Mouse (Mus musculus) gastrocnemius, postnatal 25 days (tissue): Measurements from ENCODE around the gene Abcc6. TPM values are rescaled to one million over a fixed set of nuclear protein-coding genes. Genes with fewer than 3 reads are reported as not detected.

Experiments
- DNase-seq: peaks from one replicate; pipeline ENCODE4 v3.0.0; 2022
- long read RNA-seq, 2 experiments: library from polyadenylated mRNA; stranded (forward); transcript quantifications; one replicate each; pipeline ENCODE4 v2.0.0; 2021
- total RNA-seq, 2 experiments: library from RNA; stranded (reverse); gene quantifications; 1 replicate in 1 of 2; 2 replicates in 1 of 2; pipeline ENCODE4 v1.2.3; 2021

Gene Abcc6
- not detected for total RNA-seq
- long read RNA-seq, experiment 1: 0 reads
- long read RNA-seq, experiment 2: 0 reads

GRCm38 (mm10) chr7:46030145-46030488, at the start of gene Abcc6:
Gene Abcc6 (minus strand): TSS chr7:46030302.
- DNase-seq: no peak

- no peak for DNase-seq
Observed at GRCm38 (mm10) chr7:46077675-46078074, 47.6 kb upstream of the Abcc6 start.

DNA sequence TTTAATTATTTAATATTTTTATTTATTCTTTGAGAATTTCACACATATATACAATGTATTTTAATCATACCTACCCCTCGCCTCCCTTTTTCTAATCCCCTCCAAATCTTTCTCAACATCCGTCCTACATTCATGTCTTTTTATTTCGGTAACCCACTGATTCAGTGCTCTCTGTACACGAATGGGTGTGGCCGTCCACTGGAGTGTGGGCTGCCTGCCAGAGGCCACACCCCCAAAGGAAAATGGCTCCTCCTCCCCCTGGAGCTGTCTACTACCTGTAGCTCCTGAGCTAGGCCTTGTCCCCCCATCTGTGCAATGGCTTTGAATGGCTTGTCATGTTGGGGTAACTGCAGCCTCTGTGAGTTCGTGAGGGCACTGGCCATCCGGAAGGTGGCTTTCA, 46.7 kb upstream of the Abcc6 start:
- no peak for DNase-seq

DNA sequence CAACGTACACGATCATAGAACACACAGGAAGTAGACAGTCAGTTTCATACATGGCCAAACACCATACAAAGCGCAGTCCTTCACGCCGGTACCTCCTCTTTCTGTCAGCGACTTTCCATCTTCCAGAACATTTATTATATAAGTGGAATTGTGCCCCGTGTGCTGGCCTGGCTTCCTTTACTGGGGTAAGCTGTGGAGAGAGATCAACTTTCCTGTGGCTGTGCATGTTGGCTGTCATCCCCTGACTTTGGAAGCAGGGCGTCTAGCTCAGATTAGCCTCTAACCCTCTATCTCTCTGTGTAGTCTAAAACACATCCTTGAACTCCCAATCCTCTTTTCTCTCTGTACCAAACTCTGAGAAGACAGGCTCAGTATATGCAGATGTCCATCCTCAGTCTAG, 38.7 kb upstream of the Abcc6 start:
- DNase-seq: peak; percentile 24

GRCm38 (mm10) chr7:46063296-46063695, 33.2 kb upstream of the Abcc6 start:
- DNase-seq: no peak

GRCm38 (mm10) chr7:46061614-46062013, 31.5 kb upstream of the Abcc6 start:
- DNase-seq: no peak

DNA sequence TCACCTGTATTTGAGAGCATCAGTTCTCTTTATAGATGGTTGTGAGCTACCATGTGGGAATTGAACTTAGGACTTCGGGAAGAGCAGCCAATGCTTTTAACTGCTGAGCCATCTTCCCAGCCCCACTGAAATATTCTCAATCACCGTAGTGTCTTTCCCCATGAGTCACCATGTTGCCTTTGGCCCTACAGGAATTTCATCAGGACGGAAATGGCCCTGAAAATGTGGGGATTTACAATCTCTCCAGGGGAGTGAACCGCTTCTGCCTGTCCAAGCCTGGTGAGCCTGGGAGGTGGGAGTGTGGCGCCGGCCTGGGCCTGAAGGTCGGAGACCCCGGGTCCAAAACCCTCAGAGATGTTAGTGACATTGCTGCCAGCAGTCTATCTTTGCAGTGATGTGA, 30.6 kb upstream of the Abcc6 start:
- no peak for DNase-seq

GRCm38 (mm10) chr7:46058882-46059281, 28.8 kb upstream of the Abcc6 start:
- no peak for DNase-seq

DNA sequence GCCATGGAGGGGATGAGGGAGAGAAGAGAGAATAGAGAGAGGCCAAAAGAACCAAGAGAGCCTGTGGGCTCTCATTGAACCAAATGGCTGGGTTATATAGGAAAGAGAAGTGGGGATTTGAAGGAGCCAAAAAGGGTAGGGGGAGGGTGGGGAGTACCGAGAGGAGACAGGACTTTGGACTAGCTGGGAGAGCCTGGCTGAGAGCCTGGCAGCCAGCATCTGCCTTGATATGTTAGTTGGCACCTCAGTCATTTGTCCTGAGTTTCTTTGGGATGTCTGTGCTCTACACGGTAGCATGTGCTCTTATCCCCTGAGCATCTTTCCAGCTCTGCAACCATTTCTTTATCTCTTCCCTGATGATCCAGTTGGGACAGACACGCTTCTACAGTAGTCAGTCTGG, 23.5 kb upstream of the Abcc6 start:
- no peak for DNase-seq

- DNase-seq: no peak
Observed at GRCm38 (mm10) chr7:46052161-46052821, 22.2 kb upstream of the Abcc6 start.

- DNase-seq: no peak
Observed at GRCm38 (mm10) chr7:46049981-46050380, 19.9 kb upstream of the Abcc6 start.

GRCm38 (mm10) chr7:46047873-46048562, 17.9 kb upstream of the Abcc6 start:
- no peak for DNase-seq

DNA sequence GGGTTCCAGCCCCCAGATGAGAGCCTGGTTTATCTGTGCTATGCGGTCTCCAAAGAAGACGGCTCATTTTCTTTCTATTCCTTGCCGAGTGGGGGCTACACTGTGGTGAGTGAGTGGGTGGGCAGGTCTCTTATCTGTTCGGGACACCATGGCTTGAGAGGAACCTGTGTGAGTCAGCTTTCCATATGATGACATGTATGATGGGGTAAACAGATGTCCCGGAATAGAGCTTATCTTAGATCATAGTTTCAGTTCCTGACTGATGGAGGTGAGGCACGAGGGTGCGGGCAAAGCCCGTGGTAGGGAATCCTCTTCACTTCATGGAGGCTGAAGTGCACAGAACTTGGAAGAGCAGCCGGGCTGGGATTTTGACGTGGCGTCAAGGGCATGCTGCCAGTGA, 15.8 kb upstream of the Abcc6 start:
- no peak for DNase-seq

DNA sequence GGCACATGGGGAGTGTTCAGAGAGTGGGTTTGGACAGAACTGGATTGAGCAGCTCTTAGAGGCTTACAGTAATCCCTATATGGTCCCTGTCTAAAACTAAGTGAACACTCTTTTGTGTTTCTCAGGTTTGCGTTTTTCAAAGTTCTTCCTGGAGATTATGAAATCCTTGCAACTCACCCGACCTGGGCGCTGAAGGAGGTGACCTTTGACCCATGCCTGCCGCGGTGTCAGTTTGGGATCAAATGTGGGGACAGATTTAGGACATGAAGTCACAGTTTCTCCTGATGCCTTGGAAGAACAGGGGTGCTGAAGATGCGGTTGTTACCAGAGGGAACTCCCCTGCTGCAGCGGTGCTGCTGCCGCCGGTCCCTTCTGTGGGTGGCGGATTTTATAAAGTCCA, 14.0 kb upstream of the Abcc6 start:
- no peak for DNase-seq

DNA sequence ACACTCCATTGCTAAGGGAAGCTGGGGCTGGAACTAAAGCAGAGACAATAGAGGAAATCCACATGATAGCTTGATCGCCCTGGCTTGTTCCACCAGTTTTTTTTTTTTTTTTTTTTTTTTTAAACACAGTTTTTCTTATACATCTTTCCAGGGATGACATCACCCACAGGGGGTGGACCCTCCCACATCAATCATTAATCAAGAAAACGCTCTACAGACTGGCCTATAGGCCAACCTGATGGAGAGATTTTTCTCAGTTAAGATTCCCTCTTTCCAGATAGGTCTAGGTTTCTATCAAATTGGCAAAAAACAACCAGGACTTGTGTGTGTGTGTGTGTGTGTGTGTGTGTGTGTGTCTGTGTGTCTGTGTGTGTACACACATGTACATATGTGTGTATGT, 9.8 kb upstream of the Abcc6 start:
- DNase-seq: no peak

DNA sequence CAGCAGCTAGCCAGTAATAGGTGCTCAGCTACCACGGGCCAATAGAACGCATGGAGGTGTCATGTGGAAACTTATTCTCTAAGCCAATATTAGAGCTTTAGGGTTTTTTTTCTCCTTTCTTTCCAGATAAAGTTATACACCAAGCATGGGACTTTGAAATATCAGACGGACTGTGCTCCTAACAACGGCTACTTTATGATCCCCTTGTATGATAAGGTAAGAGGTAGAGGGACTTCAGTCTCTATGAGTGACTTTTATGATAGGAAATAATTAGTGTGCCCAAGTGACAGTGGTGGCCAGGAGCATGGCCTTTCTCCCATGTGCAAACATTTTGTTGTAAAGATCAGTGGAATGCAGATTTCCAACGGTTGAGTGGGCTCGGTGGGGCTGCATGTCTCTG, 7.3 kb upstream of the Abcc6 start:
- no peak for DNase-seq

GRCm38 (mm10) chr7:46035468-46035867, 5.4 kb upstream of the Abcc6 start:
- DNase-seq: no peak

DNA sequence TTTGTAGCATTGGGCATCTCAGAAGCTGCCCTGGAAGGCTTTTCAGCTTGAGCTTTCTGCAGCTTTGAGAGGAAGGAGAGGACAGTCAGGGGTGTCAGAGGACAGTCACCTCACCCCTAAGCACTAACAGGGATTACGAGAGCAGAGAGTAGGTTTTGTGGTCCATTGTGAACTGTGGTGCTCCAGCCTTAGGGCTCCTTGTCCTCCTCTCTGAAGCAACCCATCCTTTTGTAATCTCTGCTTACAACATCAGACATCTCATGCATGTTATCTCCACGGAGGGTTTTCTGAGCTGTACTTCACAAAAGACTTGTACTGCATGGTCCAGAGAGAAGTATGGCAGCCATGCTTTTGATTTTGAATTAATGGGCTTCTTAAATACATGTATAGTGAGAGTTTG, 4.9 kb upstream of the Abcc6 start:
- no peak for DNase-seq

DNA sequence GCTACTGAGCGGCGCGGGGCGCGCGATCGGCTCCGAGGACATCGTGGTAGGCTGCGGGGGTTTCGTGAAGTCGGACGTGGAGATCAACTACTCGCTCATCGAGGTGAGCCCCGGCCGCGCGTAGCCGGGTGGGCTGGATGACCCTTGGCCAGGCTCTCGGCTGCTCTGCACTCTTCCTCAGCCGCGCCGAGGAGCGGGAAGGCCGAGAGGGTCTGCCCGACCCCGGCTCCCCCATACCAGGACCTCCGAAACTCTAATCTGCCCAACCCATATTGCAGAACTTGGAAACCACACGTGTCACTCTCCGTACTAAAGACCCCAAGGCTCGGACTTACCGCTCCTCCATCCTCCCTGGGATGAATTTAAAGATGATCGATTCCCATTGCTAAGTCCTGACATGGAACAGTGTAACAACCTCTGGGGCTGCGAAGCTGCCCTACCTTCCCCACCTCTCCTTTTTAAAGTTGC, 3.8 kb upstream of the Abcc6 start:
- no peak for DNase-seq

- DNase-seq: peak; percentile 97
Observed at GRCm38 (mm10) chr7:46033109-46033869, 3.2 kb upstream of the Abcc6 start, which contains the start of gene Nomo1. Gene Nomo1 (plus strand): TSS chr7:46033698.

- DNase-seq: no peak
Observed at GRCm38 (mm10) chr7:46031075-46031474, 973 bp upstream of the Abcc6 start.

GRCm38 (mm10) chr7:46029299-46030144, 580 bp downstream of the Abcc6 start:
- no peak for DNase-seq
